Mouse (Mus musculus) forebrain, postnatal 0 days (tissue): ENCODE measurements around the gene Slc35f3. TPM values are rescaled to one million over a fixed set of nuclear protein-coding genes. Genes with fewer than 3 reads are reported as not detected.

Experiments used
- ATAC-seq: fragments of 200-750 bp; cut with Nextera tagmentation; 2 replicates; pipeline ENCODE4 v1.8.0; 2017; ENCODE audit warnings: mild to moderate bottlenecking, moderate library complexity
- DNase-seq: peaks from one replicate; pipeline ENCODE4 v3.0.0-alpha.2; 2015
- H3K27ac ChIP-seq: fragments of 300-500 bp; sonication (generic); 2 replicates; pipeline ENCODE4 v1.5.1; 2014; ENCODE audit warnings: low read depth, mild to moderate bottlenecking, antibody characterized with exemption, low read length, moderate library complexity, mixed read lengths
- H3K27me3 ChIP-seq: fragments of 300-500 bp; sonication (generic); 2 replicates; pipeline ENCODE4 v1.6.1; 2014; ENCODE audit warnings: mild to moderate bottlenecking, low read length, mixed read lengths; ENCODE audit not compliant: insufficient read depth
- H3K36me3 ChIP-seq: fragments of 300-500 bp; sonication (generic); 2 replicates; pipeline ENCODE4 v1.6.1; 2014; ENCODE audit warnings: mild to moderate bottlenecking, moderate library complexity; ENCODE audit not compliant: insufficient read depth
- H3K4me1 ChIP-seq: fragments of 300-500 bp; sonication (generic); 2 replicates; pipeline ENCODE4 v1.6.1; 2014; ENCODE audit warnings: antibody characterized with exemption; ENCODE audit not compliant: insufficient read depth
- H3K4me2 ChIP-seq: fragments of 300-500 bp; sonication (generic); 2 replicates; pipeline ENCODE4 v1.6.1; 2014; ENCODE audit warnings: low read depth, mild to moderate bottlenecking, moderate library complexity
- H3K4me3 ChIP-seq: fragments of 300-500 bp; sonication (generic); 2 replicates; pipeline ENCODE4 v1.5.1; 2014; ENCODE audit warnings: low read depth, low read length, mixed read lengths
- H3K9ac ChIP-seq: fragments of 300-500 bp; sonication (generic); 2 replicates; pipeline ENCODE4 v1.6.1; 2014; ENCODE audit warnings: mild to moderate bottlenecking
- H3K9me3 ChIP-seq: fragments of 300-500 bp; sonication (generic); 2 replicates; pipeline ENCODE4 v1.6.1; 2016; ENCODE audit warnings: low read length
- CTCF ChIP-seq: sonication (generic); IDR thresholded peaks from 2 replicates; pipeline ENCODE4 v1.5.1; 2016; ENCODE audit warnings: antibody characterized with exemption, control low read depth, low read depth
- WGBS: fragments of 180-500 bp; shearing (Covaris S2); extraction: QIAGEN DNeasy Blood & Tissue Kit; methylation state at CpG from one replicate; pipeline ENCODE4 v1.1.7; 2014; 5-methylcytosine and 5-hydroxymethylcytosine counted together
- polyA plus RNA-seq: library from polyadenylated mRNA; unstranded; fragments of >200 nt; fragmentation: Nextera tagmentation; extraction: Ambion mirVana; gene quantifications from 2 replicates; pipeline ENCODE4 v1.2.1, GENCODE M21; 2015
- total RNA-seq: library from RNA; depleted of rRNA; stranded (reverse); fragments of >200 nt; gene quantifications from 2 replicates; pipeline ENCODE4 v1.2.3, GENCODE M21; 2014

The Slc35f3 gene
- total and polyA plus RNA-seq, 2 experiments from 2014 or later: 2.1 to 3.1 TPM

DNA sequence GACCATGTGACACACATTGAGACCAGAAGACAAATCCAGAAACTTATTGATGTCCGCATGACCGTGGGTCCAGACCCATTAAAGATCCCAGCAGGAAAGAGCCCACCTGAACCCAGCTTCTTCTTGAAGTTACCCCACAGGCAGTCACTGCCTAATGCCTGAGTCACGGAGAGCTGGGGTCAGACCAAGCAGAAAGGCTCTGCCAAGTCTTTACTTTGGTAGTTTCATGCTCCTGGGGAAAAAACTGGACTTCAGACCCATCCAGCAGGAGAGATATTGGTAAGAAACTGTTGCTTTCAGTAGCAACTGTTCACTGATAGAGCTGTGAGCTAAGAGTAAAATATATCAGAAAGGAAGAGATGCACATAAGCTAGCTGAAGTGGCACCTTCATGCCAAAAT is 73.5 kb downstream of the Slc35f3 start:
- Histone ChIP-seq H3K4me3 (no peak overlapping the region), H3K4me2 (no peak overlapping the region), H3K9me3 (no peaks in the 10 kb centered on the region), H3K27me3 (no peaks in the 10 kb centered on the region), H3K27ac (no peak overlapping the region), H3K36me3 (no peaks in the 10 kb centered on the region), H3K4me1 (no peaks in the 10 kb centered on the region), H3K9ac (no peak overlapping the region)
- DNase-seq (no peak), ATAC-seq (no peak)
- no peak for TF ChIP-seq CTCF
- WGBS: 80% methylated on average over 3 of the region's 3 CpGs

DNA sequence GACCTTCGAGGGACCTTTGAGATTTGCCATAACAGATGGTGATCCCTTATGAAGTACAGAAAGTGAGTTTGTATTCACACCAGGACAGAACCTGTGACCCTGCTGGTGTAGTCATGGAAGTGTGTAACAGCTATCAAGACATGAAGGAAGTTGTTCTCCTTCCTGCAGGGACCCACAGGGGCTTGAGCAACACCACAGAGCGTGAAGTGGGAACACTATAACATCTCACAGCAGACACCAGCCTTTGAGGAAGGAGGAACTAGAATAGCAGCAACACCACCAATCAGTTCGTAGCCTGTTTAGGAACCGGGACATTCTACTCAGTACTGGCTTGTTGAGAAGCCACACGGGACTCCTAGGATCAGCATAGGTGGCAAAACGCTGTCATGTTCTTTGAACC is 81.2 kb downstream of the Slc35f3 start:
- Histone ChIP-seq H3K27me3 (no peaks in the 10 kb centered on the region), H3K4me2 (no peak overlapping the region), H3K27ac (no peak overlapping the region), H3K4me1 (no peaks in the 10 kb centered on the region), H3K9me3 (no peaks in the 10 kb centered on the region), H3K36me3 (no peaks in the 10 kb centered on the region), H3K4me3 (no peak overlapping the region), H3K9ac (no peak overlapping the region)
- no peak for TF ChIP-seq CTCF
- ATAC-seq (no peak), DNase-seq (no peak)
- 88% methylated on average over 6 of the region's 6 CpGs for WGBS

DNA sequence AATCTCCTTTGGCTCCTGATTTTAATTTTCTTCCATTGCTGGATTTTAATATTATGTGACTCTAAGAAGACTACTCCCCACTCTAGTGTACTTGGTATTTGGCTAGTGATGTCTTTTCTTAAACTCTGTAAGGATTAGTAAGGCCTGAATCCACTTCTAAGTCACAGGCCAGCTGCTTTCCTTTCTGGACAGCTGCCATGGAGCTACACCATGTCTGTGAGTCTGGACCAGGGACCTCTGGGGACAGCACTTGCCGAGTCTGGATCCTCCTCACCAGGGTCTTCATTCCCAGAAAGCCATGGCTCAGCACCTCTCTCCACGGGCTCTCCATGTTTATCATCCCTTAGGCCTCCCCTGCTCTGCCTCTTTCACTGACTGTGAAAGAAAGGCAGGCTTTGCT is 81.8 kb downstream of the Slc35f3 start:
- Histone ChIP-seq H3K27ac (no peak overlapping the region), H3K4me2 (no peak overlapping the region), H3K9me3 (no peaks in the 10 kb centered on the region), H3K4me3 (no peak overlapping the region), H3K36me3 (no peaks in the 10 kb centered on the region), H3K9ac (no peak overlapping the region), H3K27me3 (no peaks in the 10 kb centered on the region), H3K4me1 (no peaks in the 10 kb centered on the region)
- DNase-seq: no peak
- no peak for ATAC-seq
- TF ChIP-seq CTCF: no peak
- 50% methylated on average over 2 of the region's 2 CpGs for WGBS

DNA sequence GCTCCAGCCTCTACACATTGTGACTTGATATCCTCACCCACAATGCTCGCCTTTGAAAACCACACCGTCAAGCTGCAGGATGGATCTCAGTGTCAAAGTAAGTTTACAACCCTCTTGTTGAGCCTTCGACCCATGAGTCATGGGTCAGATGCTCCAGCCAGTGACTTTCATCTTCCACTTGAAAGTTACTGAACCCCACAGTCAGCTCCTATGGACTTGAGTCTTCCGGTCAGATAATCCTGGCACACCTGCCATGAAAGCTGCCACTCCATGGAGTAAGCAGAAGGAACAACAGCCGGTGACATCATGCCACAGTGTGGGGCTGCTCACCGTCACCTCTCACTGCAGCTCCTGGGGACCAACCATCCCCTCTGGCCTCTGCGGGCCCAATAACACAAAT is 82.9 kb downstream of the Slc35f3 start:
- no peak for TF ChIP-seq CTCF
- Histone ChIP-seq H3K36me3 (no peaks in the 10 kb centered on the region), H3K27me3 (no peaks in the 10 kb centered on the region), H3K9ac (no peak overlapping the region), H3K4me2 (no peak overlapping the region), H3K4me3 (no peak overlapping the region), H3K4me1 (no peaks in the 10 kb centered on the region), H3K9me3 (no peaks in the 10 kb centered on the region), H3K27ac (no peak overlapping the region)
- 84% methylated on average over 7 of the region's 7 CpGs for WGBS
- ATAC-seq (no peak), DNase-seq (no peak)

DNA sequence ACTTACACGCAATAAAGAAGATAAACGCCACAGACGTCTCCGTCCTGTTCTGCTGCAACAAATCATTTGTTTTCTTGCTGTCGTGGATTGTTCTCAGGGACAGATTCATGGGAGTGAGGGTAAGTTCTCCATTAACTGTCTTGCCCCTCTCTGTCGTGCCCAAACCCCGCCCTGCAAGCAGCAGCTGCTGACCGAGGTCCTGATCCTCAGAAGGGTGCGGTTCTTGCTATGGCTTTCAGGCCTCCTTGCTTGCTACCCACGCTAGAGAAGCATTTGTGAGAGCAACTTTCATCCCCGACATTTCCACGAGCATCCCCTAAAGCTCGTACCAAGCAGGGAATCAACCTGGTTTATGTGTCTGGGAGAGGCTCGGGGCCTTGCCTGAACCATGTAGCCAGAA is 83.9 kb downstream of the Slc35f3 start:
- no peaks in the 10 kb centered on the region for H3K9me3 ChIP-seq
- TF ChIP-seq CTCF: no peak
- no peak overlapping the region for H3K4me2 ChIP-seq
- ATAC-seq (no peak), DNase-seq (no peak)
- H3K4me3 ChIP-seq: no peak overlapping the region
- H3K36me3 ChIP-seq: no peaks in the 10 kb centered on the region
- H3K27ac ChIP-seq: no peak overlapping the region
- 48% methylated on average over 14 of the region's 14 CpGs for WGBS
- no peaks in the 10 kb centered on the region for H3K27me3 ChIP-seq
- no peak overlapping the region for H3K9ac ChIP-seq
- H3K4me1 ChIP-seq: no peaks in the 10 kb centered on the region

DNA sequence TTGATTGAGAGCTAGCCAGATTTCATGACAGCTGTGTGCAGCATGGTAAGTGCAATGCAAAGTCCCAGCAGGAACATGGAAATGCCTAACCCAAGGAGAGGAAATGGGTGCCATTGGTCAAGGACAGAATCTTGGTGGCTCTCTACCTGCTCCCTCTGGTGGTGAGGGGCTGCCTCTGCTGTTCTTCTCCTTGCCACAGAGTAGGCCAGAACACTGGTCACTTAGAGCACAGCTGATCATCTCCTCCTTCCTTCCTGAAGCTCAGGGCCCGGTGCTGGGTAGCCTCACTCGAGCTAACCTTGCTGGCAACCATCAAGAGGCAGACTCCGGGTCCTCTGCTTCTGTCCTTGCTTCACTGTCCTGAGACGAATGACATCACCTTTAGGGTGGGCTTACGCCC is 84.4 kb downstream of the Slc35f3 start:
- no peak for ATAC-seq
- H3K9ac ChIP-seq: no peak overlapping the region
- no peaks in the 10 kb centered on the region for H3K36me3 ChIP-seq
- H3K4me1 ChIP-seq: no peaks in the 10 kb centered on the region
- TF ChIP-seq CTCF: peak; percentile 78
- no peaks in the 10 kb centered on the region for H3K9me3 ChIP-seq
- no peak overlapping the region for H3K4me2 ChIP-seq
- 79% methylated on average over 5 of the region's 5 CpGs for WGBS
- no peak overlapping the region for H3K4me3 ChIP-seq
- no peak overlapping the region for H3K27ac ChIP-seq
- DNase-seq: peak; percentile 37
- H3K27me3 ChIP-seq: no peaks in the 10 kb centered on the region

DNA sequence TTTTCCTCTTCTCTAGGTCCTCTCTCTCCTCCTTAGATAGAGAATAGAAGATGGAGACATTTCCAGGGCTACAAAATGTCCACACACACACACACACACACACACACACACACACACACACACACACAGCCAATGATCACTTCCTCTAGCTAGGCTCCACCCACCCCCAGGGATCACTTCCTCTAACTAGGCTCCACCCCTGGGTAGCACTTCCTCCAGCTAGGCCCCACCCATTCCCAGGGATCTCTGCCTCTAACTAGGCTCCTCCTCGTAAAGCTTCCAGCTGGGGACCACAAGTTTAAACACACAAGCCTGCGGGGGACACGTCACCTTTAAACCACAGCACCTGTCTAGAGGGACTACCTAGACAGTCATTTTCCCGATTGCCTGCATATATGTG is 89.2 kb downstream of the Slc35f3 start:
- no peaks in the 10 kb centered on the region for H3K36me3 ChIP-seq
- H3K9ac ChIP-seq: no peak overlapping the region
- DNase-seq (no peak), ATAC-seq (no peak)
- no peaks in the 10 kb centered on the region for H3K4me1 ChIP-seq
- H3K4me2 ChIP-seq: no peak overlapping the region
- no peaks in the 10 kb centered on the region for H3K9me3 ChIP-seq
- no peaks in the 10 kb centered on the region for H3K27me3 ChIP-seq
- 89% methylated on average over 4 of the region's 4 CpGs for WGBS
- H3K4me3 ChIP-seq: no peak overlapping the region
- TF ChIP-seq CTCF: no peak
- H3K27ac ChIP-seq: no peak overlapping the region

DNA sequence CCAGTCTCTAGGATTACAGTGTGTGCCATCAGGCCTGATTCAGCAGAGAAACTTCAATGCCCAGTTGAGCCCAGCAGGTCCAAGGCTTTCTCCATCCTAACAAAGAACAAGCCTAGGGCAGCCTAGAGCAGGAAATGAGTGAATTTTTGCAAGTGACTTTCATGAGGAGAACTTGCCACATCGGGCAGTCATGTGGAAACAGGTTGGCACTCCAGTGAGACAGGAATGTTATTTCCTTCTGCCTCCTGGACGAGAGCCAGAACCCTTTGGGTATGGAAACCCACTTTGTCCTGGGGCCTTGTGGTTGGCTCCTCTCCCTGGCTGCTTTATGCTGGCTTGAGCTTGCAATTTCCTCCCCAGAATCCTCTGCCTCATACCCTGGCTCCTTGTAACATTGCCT is 93.2 kb downstream of the Slc35f3 start:
- Histone ChIP-seq H3K27me3 (no peaks in the 10 kb centered on the region), H3K9ac (no peak overlapping the region), H3K36me3 (no peaks in the 10 kb centered on the region), H3K27ac (no peak overlapping the region), H3K4me3 (no peak overlapping the region), H3K4me1 (no peaks in the 10 kb centered on the region), H3K9me3 (no peaks in the 10 kb centered on the region), H3K4me2 (no peak overlapping the region)
- WGBS: 30% methylated on average over 2 of the region's 2 CpGs
- no peak for TF ChIP-seq CTCF
- ATAC-seq (peak; percentile 18; the same call in 1 of the 2 replicates), DNase-seq (peak; percentile 43)
